Mouse (Mus musculus) cerebral cortex, adult 2 months (tissue): ENCODE measurements around the gene Vipr1.

Experiments
- whole genome bisulfite sequencing: fragments of 180-500 bp; shearing (Covaris S2); methylation state at CpG from one replicate; pipeline ENCODE4 v1.1.7; 2018; 5-methylcytosine and 5-hydroxymethylcytosine counted together

Gene Vipr1

DNA sequence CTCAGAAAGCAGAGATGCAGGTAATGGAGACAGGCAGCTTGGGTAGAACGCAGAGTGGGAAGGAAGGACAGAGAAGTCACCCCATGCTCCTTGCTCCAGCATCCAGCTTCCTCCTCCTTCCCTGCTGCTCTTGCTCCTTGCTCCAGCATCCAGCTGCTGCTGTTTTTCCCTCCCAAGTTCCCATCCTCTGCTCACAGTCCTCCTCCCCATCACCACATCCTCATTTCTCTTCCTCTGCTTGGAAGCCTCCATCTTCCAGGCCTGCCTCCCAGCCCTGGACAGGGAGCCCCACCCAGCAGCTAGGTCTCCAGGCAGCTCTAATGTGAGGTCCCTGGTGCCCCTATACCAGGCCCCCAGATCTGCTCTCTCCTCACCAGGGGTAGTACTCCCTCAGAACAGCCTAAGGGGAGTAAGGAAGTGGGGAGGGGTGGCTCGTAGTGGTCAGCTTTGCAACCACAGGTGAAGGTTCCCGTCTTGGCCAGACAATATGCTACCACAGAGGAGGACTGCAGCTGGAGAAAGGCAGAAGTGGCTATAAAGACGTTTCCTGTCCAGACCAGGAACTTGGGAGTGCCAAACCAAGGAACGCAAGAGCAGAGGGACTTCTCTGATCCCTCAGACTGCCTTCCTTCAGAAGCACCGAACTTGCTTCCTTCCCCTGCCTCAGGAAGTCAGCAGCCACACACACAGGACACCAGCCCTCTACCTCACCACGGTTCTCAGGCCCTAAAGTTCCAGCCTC lies 6.5 kb upstream of the Vipr1 start:
- WGBS, result 62% methylated on average over 7 of the region's 7 CpGs

DNA sequence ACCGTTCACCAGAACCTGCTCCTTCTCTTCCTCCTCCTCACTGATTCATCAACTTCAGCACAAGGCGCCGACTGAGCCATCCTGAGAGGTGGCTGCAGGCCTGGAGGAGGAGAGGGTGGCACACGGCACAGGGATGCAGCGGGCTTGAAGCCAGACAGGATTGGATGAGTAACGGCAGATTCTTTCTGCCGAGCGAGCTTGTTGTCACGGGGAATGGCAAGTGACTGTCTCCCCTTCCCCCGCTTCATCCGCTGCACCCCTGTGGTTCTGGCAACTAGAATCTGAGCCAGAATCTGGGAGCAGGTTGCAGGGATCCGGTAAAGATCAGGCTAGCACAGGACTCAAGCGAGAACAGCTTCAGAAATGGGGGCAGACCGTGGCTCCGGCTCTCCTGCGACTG lies 2.7 kb upstream of the Vipr1 start:
- 34% methylated on average over 16 of the region's 16 CpGs for WGBS

DNA sequence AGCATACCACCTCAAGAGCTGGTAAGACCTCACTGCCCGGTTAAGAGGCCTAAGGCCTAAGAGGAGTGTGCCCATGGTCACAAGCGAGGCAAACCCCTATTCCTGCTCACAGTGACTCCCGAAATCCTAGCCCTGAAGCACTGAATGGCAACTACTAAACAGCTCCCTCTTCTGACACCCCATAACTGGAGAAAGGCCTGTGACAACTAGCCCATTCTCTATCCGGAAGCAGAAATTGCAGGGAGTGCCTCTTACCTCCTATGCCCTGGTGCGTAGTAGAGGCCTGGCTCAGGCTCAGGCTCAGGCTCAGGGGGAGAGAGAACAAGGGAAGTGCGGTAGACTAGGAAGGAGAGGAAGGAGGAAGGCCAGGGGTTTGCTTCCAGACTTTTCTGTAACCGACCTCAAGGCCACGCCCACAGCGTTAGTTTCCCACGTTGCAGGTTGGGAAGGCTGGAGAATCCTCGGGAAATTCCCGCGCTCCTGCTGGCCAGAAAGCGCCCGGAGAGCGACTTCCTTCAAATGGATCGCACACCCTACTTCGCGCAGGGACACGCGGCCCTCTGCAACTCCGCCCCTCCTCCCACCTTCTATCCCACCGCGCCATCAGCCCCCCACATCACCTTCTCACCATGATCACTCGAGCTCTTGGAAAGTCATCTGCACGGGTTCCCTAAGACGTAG lies 1.1 kb upstream of the Vipr1 start:
- 15% methylated on average over 27 of the region's 27 CpGs for whole genome bisulfite sequencing

DNA sequence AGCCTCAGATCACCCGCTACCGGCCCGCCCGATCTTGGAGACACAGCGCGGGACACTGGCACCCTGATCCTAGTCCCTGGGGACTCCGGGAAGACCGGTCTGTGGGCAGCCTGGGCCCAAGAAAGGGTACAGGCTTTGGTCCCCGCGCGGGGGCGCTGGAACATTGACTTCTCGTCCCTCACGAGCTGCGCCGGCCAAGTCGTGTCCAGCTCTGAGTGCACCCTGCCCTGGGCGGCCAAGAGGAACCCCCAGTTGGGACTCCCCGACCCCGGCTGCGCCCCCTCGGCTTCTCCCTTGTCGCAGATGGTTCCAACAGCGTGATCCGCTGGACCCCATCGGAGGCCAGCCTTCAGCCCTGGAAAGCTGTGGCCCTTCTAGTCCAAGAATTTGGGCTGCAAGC lies 515 bp upstream of the Vipr1 start, which contains the start of gene Lyzl4:
Gene Lyzl4, minus strand, starts transcription at position 96 of the 400 bp plus-strand sequence.
- WGBS, result 1% methylated on average over 26 of the region's 26 CpGs

DNA sequence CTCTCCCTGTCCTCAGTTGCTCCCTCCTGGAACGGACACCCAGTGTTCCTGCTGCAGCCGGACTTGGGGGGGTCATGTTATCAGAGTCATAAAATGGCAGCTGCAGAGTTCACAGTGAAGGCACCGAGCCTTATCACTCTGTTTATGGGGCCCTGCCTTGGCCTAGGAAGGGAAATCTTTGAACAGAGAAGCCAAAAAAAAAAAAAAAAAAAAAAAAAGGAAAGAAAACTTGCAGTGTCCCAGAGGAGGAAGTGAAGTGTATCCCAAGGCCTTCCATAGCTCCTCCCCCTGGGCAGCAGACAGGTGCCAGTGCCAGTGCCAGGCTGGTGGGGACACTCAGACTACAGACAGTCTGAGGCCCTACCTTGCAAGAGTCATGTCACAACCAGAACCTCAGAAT lies 2.3 kb downstream of the Vipr1 start:
- 76% methylated on average over 3 of the region's 3 CpGs for WGBS

DNA sequence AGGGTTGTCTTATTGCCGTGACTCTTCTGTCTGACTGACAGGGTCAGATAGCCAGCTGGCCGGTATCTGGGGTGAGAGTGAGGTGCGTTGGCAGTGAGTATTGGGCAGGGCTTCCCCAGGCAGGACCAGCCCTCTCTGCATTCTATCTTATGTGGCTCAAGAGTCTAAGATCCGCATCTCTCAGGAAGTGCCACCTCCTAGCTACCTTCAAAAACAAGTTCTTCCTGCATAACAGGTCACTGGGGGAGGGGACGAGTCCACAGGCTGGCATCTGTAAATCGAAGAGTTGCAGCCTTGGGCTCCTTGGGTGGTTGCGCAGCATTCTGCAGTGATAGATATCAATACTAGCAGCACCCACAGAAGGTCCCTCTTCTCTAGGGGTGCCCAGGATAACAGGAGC lies 4.5 kb downstream of the Vipr1 start:
- 85% methylated on average over 7 of the region's 7 CpGs for WGBS

DNA sequence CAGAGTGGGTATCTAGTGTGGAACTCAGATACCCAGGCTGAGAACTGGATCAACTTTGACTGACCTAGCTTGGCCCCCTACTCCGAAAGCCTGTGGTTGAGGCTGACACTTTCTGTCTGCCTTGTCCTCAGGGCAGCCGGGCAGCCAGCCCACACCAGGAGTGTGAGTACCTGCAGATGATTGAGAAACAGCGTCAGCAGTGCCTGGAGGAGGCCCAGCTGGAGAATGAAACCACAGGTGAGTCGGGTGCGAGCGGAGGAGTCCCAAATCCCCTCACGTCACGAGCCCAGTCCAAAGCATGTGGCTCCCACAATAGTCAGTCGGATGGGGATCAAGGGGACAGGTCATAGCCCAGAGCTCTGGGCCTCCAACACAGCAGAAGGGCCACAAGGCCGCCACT lies 11.2 kb downstream of the Vipr1 start:
- 94% methylated on average over 10 of the region's 10 CpGs for WGBS

DNA sequence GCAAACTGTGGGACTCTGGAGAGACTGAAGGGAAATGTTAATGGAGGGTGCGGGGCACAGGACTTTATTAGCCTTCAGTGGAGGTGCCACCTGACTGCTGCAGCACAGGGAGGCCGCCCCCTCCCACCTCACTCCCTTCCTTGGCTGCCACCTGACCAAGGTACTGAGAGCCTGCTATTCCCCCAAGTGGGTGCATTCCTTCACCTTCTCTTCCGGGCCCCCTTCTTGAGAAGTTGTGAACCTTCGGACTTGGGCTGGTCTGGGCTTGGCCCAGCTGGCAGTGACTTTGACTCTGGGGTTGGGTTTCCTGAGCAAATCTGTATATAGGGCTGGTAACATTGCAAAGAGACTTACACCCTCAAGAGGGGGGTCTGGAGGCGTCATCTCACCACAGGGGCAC lies 13.8 kb downstream of the Vipr1 start:
- WGBS, result 88% methylated on average over 5 of the region's 5 CpGs

DNA sequence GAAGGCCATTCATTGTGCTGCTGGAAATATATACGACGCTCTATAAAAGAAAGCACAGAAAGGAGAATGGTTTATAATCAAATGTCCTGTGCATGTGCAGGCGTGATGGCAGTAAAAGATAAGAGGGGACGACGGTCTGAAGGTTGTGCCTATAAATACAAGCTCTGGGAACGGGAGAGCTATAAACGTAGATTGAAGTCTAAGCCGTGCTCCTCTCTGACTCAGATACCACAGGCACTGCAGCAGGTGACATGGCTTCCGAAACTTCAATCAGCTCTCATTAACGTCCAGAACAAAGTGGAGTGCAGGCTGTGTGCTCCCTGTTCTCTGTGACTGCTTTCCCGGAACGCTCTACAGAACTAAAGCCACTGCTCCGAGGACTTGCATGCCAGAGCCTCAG lies 14.6 kb downstream of the Vipr1 start:
- WGBS, result 57% methylated on average over 13 of the region's 13 CpGs

DNA sequence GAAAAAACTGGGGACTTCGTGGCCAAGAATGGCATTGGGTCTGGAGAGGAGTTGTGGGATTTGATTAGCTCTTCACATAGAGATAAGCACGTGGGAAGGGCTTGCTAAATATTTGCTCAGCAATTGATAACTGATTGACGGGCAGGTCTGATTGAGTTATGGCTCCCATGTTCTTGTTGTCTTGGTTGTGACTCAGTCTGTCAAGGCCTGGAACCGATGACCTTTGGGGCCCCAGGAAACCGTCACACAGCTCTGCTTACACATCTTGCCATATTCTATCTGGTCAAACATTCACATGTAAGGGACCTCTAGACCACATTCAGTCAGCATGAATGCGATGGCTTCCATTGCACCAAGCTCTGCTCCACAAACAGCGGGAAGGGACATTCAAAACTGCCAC lies 15.7 kb downstream of the Vipr1 start:
- 90% methylated on average over 7 of the region's 7 CpGs for WGBS

DNA sequence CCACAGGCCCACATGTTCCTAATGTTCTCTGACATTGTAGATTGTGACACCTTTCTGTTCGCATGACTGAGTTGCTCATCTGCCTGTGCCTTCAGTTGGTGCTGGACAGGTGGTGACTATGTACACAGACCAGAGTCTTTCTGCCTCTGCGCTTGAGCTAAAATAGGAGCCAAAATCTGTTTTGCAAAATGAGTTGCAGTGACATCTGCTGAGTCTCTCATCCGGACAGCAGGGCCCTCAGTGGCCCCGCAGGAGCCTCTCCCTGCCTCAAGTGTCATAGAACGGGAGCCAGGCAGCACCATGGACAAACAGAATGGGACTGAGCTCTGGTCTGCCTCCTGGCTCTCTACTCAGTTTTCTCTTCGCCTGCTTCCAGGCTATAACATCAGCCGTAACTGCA lies 17.3 kb downstream of the Vipr1 start:
- WGBS, result 58% methylated on average over 7 of the region's 7 CpGs

DNA sequence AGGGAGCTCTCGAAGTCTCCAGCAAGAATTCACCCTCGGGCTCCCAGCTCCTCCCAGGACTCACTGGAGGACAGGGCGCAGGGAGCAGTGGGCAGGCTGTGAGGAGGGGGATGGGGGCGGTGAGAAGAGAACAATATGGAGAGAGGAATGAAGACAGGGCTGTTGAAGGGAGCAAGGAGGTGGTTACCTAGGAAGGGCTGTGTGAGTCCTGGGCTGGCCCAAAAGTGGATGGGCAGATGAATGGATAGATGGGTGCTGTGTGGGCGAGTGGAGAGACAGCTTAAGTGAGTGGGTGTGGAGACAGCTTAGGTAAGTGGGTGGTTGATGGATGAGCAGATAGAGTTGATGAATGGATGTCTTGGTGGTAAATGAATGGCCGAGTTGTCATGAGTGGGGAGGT lies 21.0 kb downstream of the Vipr1 start:
- WGBS, result 52% methylated on average over 6 of the region's 6 CpGs

DNA sequence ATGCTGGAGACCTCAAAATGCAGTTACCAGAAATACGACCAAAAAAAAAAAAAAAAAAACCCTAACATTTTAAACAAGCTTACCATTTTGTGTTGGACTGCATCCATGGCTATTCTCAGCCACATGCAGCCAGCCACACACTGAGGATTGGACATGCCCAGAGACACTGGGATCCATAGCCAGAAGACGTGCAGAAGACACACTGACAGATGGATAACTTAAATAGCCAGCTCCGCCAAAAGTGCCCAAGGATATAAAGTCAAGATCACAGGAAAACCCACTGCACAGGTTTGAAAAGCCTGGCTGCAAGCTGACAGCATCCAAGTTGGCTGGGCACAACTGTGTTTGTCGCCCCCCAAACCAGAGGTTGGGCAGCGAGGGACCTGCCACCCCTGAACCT lies 21.6 kb downstream of the Vipr1 start:
- WGBS, result 50% methylated on average over 5 of the region's 5 CpGs

DNA sequence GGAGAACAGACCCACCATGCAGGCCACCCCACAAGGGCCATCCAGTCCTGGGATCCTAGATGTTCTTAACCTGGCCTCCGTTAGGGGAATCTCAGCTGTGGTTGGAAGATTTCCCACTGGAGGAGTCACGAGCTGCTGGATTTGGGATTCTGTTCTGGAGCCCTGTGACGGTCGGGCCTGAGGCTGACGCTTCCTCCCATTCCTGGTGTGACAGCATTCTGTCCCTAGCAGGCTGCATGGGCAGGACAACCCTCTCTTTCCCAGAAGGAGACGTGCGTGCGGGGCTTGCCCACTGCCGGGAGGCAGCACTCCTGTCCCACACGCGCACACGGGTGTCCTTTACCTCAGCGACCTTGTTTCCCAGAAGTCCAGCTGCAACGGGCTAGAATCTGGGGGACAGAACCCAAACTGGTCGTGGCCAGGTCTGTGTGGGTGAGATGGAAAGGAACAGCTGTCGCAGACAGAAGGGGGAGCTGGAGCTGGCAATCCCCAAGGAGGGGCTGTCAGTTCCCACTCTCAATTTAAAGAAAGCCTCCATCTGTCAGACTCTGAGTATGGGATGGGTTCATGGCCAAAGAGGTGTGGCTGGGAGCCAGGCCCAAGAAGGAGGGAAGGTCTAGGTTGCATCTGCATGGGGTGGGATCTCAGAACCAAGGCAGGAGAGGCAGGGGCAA lies 24.6 kb downstream of the Vipr1 start:
- WGBS, result 44% methylated on average over 16 of the region's 16 CpGs

DNA sequence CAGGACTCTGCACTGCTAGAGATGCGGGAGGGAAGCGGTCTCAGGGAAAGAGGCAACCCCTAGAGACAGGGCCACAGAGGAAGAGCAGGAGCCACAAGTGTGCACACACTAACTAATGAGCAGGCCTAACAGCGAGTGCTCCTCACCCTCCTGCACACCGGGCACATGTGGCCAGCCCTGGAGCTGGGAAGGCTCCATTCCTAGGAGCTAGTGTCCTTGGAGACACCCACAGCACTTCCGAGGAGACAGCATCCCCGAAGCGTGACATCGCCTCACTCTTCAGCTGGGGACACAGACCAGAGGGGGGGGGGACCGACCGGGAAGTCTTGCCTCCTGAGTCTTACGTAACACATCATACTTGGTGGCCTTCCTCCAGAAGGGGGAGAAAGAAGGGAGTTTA lies 25.3 kb downstream of the Vipr1 start:
- WGBS, result 43% methylated on average over 11 of the region's 11 CpGs

DNA sequence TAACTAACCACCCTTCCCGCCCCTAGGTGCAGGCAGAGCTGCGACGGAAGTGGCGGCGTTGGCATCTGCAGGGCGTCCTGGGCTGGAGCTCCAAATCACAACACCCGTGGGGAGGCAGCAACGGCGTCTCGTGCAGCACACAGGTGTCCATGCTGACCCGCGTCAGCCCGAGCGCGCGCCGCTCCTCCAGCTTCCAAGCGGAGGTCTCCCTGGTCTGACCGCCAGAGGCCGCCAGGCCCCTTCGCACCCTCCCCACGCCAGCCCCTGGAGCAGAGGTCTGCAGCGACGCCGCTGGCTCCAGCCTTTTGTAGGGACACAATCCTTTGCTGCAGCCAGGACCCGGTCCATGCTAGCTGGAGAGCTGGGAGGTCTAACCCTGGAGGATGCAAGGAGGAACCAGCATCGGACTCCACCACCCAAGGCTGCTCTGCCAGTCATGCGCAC lies 26.9 kb downstream of the Vipr1 start:
- WGBS, result 10% methylated on average over 28 of the region's 28 CpGs

DNA sequence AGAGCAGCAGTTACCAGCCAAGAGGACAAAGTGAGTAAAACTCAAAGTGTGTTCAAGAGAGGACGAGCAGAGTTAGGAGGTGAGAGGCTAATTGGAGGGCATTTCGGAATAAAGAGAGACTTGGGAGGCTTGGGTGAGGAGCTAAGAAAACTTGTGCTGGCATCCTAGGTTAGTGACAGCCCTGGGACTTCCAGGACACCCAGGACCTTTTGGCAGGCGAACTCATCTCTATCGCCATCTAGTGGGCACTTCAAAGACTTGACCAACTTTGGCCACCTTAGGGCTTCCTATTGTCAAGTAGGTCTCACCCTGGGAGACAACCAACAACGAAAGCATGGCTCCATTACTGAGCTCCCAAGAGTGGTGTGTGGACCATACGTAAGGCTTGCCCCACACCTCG lies 28.8 kb downstream of the Vipr1 start:
- WGBS, result 45% methylated on average over 7 of the region's 7 CpGs

DNA sequence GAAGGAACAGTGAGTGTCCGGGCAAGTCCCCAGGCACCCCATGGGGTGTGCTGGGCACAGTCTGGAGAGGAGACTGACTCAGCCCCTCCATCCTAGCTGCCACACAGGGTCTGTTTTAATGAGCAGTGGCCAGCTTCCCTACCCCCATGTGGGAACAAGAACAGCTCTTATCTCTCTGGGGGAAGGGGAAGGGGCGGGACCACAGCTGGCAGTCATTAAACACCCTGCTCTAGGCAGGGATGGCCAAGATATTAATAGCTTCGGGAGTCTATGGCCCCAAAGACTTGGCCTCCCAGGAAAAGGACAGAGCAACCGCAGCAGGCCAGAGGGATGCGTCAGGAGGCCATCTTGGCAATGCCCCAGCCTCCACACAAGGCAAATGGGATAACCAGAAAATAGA lies 29.8 kb downstream of the Vipr1 start:
- WGBS, result 71% methylated on average over 5 of the region's 5 CpGs

DNA sequence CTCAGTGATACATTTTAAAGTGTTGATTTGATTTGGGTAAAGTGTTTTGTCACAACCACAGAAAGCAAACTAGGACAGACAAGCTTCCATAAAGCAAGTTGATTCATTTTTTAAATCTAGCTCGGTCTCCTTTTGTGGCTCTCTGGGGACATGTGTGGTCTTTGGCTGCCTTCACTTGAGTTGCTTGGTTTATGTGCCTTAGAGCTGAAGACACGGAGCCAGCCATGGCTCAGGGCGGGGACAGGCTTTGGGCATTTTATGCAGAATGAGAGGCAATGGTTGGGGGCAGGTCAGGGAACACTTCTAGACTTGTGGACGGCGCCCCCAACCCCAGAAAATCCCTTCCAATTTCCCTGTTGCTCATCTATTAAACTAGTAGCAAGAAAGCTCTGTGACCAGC lies 31.2 kb downstream of the Vipr1 start:
- WGBS, result 91% methylated on average over 5 of the region's 5 CpGs

DNA sequence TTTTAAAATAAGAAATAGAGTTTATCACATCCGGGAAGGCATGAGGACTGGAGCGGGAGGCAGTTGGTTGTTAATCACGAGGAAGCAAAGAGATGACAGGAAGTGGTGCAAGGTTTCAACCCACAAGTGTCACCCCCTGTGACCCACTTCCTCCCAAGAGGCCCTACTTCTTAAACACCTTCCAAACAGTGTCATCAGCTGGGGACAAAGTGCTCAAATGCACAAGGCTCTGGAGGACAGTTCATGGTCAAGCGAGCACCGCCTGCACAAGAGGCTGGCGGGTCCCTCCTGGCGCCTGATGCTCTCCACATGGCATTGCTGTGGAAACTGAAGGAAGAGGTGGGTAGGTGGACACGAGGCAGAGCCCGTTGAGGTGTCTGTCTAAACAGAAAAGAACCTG lies 32.5 kb downstream of the Vipr1 start:
- 79% methylated on average over 9 of the region's 9 CpGs for WGBS

DNA sequence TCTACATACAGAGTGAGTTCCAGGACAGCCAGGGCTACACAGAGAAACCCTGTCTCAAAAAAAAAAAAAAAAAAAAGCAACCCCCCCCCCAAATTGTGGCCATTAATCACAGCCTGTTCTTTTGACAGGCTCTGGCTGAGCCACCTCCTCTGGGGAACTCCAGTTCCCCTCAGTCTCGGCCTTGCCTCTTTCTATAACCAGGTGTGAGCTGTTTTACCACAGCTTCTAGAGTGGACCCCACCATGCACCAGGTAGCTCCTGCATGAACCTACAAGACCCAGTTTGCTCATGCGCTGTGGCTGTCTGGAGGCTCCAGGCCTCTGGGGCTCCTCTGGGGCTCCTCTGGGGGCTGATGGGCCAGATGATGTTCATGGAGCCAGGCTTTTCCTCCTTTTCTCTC lies 33.0 kb downstream of the Vipr1 start:
- WGBS, result 96% methylated on average over 2 of the region's 2 CpGs

DNA sequence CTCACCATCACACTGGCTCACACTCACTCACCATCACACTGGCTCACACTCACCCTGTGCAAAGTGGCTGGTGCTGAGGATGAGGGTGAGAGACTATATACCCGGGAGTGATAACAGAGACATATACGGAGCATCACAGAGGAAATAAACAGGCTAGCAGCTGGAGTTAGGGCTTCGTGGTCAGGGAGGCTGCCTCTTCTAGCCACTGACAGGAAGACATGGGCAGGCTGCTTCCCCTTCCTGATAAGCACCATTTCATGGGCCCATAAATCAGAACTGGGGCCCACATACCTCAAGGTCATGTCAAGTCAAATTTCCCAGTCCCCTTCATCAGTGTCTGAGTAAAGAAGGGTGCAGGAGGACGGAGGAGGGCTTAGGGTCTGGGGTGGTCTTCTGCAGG lies 34.6 kb downstream of the Vipr1 start:
- WGBS, result 84% methylated on average over 4 of the region's 4 CpGs

DNA sequence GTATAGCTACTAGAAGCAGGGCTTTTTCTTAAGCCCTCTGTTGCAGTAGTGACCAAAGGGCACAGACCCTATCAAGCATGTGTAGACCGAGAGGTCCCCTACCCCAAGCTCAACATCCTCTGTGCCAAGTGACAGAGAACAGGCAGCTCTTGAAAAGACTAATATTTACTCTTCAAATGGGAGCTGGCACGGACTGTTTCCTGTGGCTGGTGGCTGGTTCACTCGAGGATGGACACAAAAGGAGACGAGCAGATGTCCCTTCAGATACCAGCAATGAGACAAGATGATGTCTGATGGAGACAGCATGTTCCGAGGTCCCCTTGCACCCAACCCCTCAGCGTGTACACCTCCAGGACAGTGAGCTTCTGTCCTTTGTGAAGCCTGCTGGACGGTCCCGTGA lies 35.0 kb downstream of the Vipr1 start:
- 72% methylated on average over 8 of the region's 8 CpGs for WGBS
